Mouse (Mus musculus): ENCODE measurements at regions not wholly inside any gene's neighbourhood (a gene's known extent, or its start where the extent isn't known, plus 50 kb on each side); places are given as distances from the start of the nearest gene placed in this dataset.

GRCm38 (mm10) chr15:13276909-13277235 is 103.4 kb upstream of the Cdh6 start:
- H3K4me2 ChIP-seq (ENCODE audit: low read depth, low read length), result no peak overlapping the region
- H3K9ac ChIP-seq (ENCODE audit: low read length), result no peak overlapping the region
- ATAC-seq (ENCODE audit: low read depth), result no peak
- no peak overlapping the region for H3K27ac ChIP-seq (ENCODE audit: low read length)
- no peaks in the 10 kb centered on the region for H3K27me3 ChIP-seq (ENCODE audit: control insufficient read depth, insufficient read depth, low read depth, low read length)
- H3K9me3 ChIP-seq (ENCODE audit: control insufficient read depth, low read length), result no peaks in the 10 kb centered on the region
- WGBS, result 80% methylated on average over 8 of the region's 8 CpGs
- no peaks in the 10 kb centered on the region for H3K36me3 ChIP-seq (ENCODE audit: control insufficient read depth, insufficient read depth, low read length)
- no peaks in the 10 kb centered on the region for H3K4me1 ChIP-seq (replicated peaks; ENCODE audit: control insufficient read depth, insufficient read depth, low read length)
- H3K4me3 ChIP-seq (ENCODE audit: low read length), result no peak overlapping the region

DNA sequence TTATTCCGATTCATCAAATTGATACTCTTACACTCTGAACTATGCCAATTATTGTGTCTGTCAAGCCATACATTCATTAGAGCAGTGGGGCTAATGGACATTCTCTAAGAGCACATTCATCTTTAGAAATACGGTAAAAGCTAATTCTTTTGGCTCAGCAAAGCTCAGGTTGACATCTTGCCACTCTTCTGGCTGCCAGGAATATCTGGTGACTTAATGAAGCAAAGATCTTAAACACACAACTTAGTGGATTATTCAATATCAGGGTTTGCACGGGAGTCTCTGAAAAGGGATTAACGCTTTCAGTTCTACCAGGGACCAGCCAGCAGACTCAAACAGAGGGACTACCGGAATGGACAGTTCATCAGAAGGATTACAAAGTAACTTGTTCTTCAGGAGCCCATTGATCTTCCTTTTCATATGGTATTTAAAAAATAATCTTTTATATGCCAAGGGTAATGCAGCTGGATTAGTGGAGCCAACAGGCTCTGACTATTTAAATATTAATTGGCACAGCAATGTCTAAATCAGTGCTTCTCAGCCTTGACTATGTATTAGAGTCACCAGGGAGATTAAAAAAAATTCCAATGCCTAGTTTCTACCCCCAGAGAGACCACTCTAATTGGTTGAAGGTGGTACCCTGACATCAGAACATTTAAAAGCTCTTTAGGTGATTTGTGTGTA is 102.9 kb upstream of the Cdh6 start:
- no peak overlapping the region for H3K4me3 ChIP-seq (ENCODE audit: low read length)
- H3K4me1 ChIP-seq (replicated peaks; ENCODE audit: control insufficient read depth, insufficient read depth, low read length), result no peaks in the 10 kb centered on the region
- no peaks in the 10 kb centered on the region for H3K27me3 ChIP-seq (ENCODE audit: control insufficient read depth, insufficient read depth, low read depth, low read length)
- H3K36me3 ChIP-seq (ENCODE audit: control insufficient read depth, insufficient read depth, low read length), result no peaks in the 10 kb centered on the region
- H3K4me2 ChIP-seq (ENCODE audit: low read depth, low read length), result no peak overlapping the region
- no peak overlapping the region for H3K27ac ChIP-seq (ENCODE audit: low read length)
- no peak for ATAC-seq (ENCODE audit: low read depth)
- H3K9ac ChIP-seq (ENCODE audit: low read length), result no peak overlapping the region
- WGBS, result 58% methylated on average over 5 of the region's 5 CpGs
- H3K9me3 ChIP-seq (ENCODE audit: control insufficient read depth, low read length), result no peaks in the 10 kb centered on the region

- no peaks in the 10 kb centered on the region for H3K27me3 ChIP-seq (ENCODE audit: control insufficient read depth, insufficient read depth, low read depth, low read length)
- H3K4me2 ChIP-seq (ENCODE audit: low read depth, low read length), result no peak overlapping the region
- no peaks in the 10 kb centered on the region for H3K4me1 ChIP-seq (replicated peaks; ENCODE audit: control insufficient read depth, insufficient read depth, low read length)
- H3K27ac ChIP-seq (ENCODE audit: low read length), result no peak overlapping the region
- no peaks in the 10 kb centered on the region for H3K9me3 ChIP-seq (ENCODE audit: control insufficient read depth, low read length)
- no peak overlapping the region for H3K9ac ChIP-seq (ENCODE audit: low read length)
- no peaks in the 10 kb centered on the region for H3K36me3 ChIP-seq (ENCODE audit: control insufficient read depth, insufficient read depth, low read length)
- 20% methylated on average over 5 of the region's 5 CpGs for WGBS
- no peak overlapping the region for H3K4me3 ChIP-seq (ENCODE audit: low read length)
- no peak for ATAC-seq (ENCODE audit: low read depth)
Measured at GRCm38 (mm10) chr15:13275326-13275725, 101.9 kb upstream of the Cdh6 start.

DNA sequence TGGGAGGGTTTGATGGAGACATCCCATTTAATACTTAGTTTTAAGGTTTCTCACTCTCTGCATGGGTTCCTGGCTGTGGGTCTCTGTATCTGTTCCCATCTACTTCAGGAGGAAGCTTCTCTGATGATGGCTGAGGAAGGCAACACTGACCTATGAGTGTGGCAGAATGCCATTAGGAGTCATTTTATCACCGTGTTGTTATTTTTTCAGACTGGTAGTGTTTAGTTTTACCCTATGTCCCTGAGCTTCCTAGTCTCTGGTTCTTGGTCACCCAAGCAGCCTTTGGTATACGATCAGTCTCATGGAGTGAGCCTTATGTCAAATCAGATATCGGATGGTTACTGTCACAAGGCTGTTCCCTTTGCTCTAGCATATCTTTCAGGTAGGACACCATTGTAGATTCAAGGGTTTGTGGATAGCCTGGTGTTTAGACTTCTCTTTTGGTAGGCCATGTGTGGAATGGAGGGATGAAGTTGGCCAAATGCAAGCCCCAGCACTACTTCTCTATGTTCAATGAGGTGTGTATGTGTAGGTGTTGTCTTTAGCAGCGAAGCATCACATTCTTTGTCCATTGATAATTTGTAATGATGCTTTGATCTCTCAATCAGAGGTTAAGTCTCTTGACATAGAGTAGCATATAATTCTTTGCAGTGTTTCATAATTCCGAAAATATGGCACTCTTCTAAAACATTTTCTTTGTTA is 101.0 kb upstream of the Cdh6 start:
- WGBS, result 77% methylated on average over 5 of the region's 5 CpGs
- H3K4me1 ChIP-seq (replicated peaks; ENCODE audit: control insufficient read depth, insufficient read depth, low read length), result no peaks in the 10 kb centered on the region
- H3K4me3 ChIP-seq (ENCODE audit: low read length), result no peak overlapping the region
- H3K27ac ChIP-seq (ENCODE audit: low read length), result no peak overlapping the region
- no peak for ATAC-seq (ENCODE audit: low read depth)
- no peaks in the 10 kb centered on the region for H3K27me3 ChIP-seq (ENCODE audit: control insufficient read depth, insufficient read depth, low read depth, low read length)
- no peaks in the 10 kb centered on the region for H3K36me3 ChIP-seq (ENCODE audit: control insufficient read depth, insufficient read depth, low read length)
- no peak overlapping the region for H3K4me2 ChIP-seq (ENCODE audit: low read depth, low read length)
- no peaks in the 10 kb centered on the region for H3K9me3 ChIP-seq (ENCODE audit: control insufficient read depth, low read length)
- no peak overlapping the region for H3K9ac ChIP-seq (ENCODE audit: low read length)

GRCm38 (mm10) chr15:13246053-13246696 is 72.7 kb upstream of the Cdh6 start:
- Histone ChIP-seq H3K27ac (ENCODE audit: low read length) (no peak overlapping the region), H3K4me3 (ENCODE audit: low read length) (no peak overlapping the region), H3K36me3 (ENCODE audit: control insufficient read depth, insufficient read depth, low read length) (no peaks in the 10 kb centered on the region), H3K4me2 (ENCODE audit: low read depth, low read length) (no peak overlapping the region), H3K4me1 (replicated peaks; ENCODE audit: control insufficient read depth, insufficient read depth, low read length) (no peaks in the 10 kb centered on the region), H3K27me3 (ENCODE audit: control insufficient read depth, insufficient read depth, low read depth, low read length) (no peaks in the 10 kb centered on the region), H3K9ac (ENCODE audit: low read length) (no peak overlapping the region), H3K9me3 (ENCODE audit: control insufficient read depth, low read length) (no peaks in the 10 kb centered on the region)
- no peak for ATAC-seq (ENCODE audit: low read depth)
- 82% methylated on average over 11 of the region's 11 CpGs for WGBS

DNA sequence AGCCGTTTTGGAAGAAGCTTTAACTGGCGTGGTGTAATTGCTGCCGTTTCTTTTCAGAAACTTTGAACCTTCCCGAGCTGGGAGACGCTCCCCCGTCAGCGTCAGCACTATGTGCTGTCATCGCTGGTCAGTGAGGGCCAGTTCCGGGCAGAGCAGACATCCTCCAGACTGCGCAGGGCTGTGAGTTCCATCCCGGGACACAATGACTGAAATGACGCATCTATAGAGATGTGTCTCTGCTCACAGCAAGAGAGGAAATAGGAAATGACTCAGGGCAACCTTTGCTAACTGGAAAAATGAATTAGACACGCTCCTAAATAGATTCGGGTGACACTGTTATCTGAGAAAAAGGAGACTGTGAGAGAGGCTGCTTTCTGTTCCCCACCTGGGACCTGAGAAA is 70.8 kb upstream of the Cdh6 start:
- no peak overlapping the region for H3K9ac ChIP-seq (ENCODE audit: low read length)
- WGBS, result 43% methylated on average over 14 of the region's 14 CpGs
- no peak overlapping the region for H3K4me2 ChIP-seq (ENCODE audit: low read depth, low read length)
- no peak overlapping the region for H3K4me3 ChIP-seq (ENCODE audit: low read length)
- no peaks in the 10 kb centered on the region for H3K36me3 ChIP-seq (ENCODE audit: control insufficient read depth, insufficient read depth, low read length)
- no peaks in the 10 kb centered on the region for H3K4me1 ChIP-seq (replicated peaks; ENCODE audit: control insufficient read depth, insufficient read depth, low read length)
- H3K27ac ChIP-seq (ENCODE audit: low read length), result no peak overlapping the region
- ATAC-seq (ENCODE audit: low read depth), result peak; percentile 79
- no peaks in the 10 kb centered on the region for H3K9me3 ChIP-seq (ENCODE audit: control insufficient read depth, low read length)
- H3K27me3 ChIP-seq (ENCODE audit: control insufficient read depth, insufficient read depth, low read depth, low read length), result no peaks in the 10 kb centered on the region

GRCm38 (mm10) chr15:13243561-13243960 is 70.1 kb upstream of the Cdh6 start:
- no peaks in the 10 kb centered on the region for H3K36me3 ChIP-seq (ENCODE audit: control insufficient read depth, insufficient read depth, low read length)
- no peak overlapping the region for H3K4me3 ChIP-seq (ENCODE audit: low read length)
- no peak overlapping the region for H3K27ac ChIP-seq (ENCODE audit: low read length)
- WGBS, result 78% methylated on average over 4 of the region's 4 CpGs
- H3K9me3 ChIP-seq (ENCODE audit: control insufficient read depth, low read length), result no peaks in the 10 kb centered on the region
- H3K27me3 ChIP-seq (ENCODE audit: control insufficient read depth, insufficient read depth, low read depth, low read length), result no peaks in the 10 kb centered on the region
- no peak overlapping the region for H3K4me2 ChIP-seq (ENCODE audit: low read depth, low read length)
- H3K9ac ChIP-seq (ENCODE audit: low read length), result no peak overlapping the region
- ATAC-seq (ENCODE audit: low read depth), result no peak
- no peaks in the 10 kb centered on the region for H3K4me1 ChIP-seq (replicated peaks; ENCODE audit: control insufficient read depth, insufficient read depth, low read length)

GRCm38 (mm10) chr15:13240931-13241330 is 67.5 kb upstream of the Cdh6 start:
- Histone ChIP-seq H3K27me3 (ENCODE audit: control insufficient read depth, insufficient read depth, low read depth, low read length) (no peaks in the 10 kb centered on the region), H3K9ac (ENCODE audit: low read length) (no peak overlapping the region), H3K27ac (ENCODE audit: low read length) (no peak overlapping the region), H3K4me2 (ENCODE audit: low read depth, low read length) (no peak overlapping the region), H3K9me3 (ENCODE audit: control insufficient read depth, low read length) (no peaks in the 10 kb centered on the region), H3K4me1 (replicated peaks; ENCODE audit: control insufficient read depth, insufficient read depth, low read length) (no peaks in the 10 kb centered on the region), H3K36me3 (ENCODE audit: control insufficient read depth, insufficient read depth, low read length) (no peaks in the 10 kb centered on the region), H3K4me3 (ENCODE audit: low read length) (no peak overlapping the region)
- ATAC-seq (ENCODE audit: low read depth), result no peak
- 60% methylated on average over 7 of the region's 7 CpGs for WGBS

GRCm38 (mm10) chr15:13236869-13237507 is 63.5 kb upstream of the Cdh6 start:
- Histone ChIP-seq H3K4me3 (ENCODE audit: low read length) (no peak overlapping the region), H3K9me3 (ENCODE audit: control insufficient read depth, low read length) (no peaks in the 10 kb centered on the region), H3K9ac (ENCODE audit: low read length) (no peak overlapping the region), H3K27ac (ENCODE audit: low read length) (no peak overlapping the region), H3K4me2 (ENCODE audit: low read depth, low read length) (no peak overlapping the region), H3K4me1 (replicated peaks; ENCODE audit: control insufficient read depth, insufficient read depth, low read length) (no peaks in the 10 kb centered on the region), H3K27me3 (ENCODE audit: control insufficient read depth, insufficient read depth, low read depth, low read length) (no peaks in the 10 kb centered on the region), H3K36me3 (ENCODE audit: control insufficient read depth, insufficient read depth, low read length) (no peaks in the 10 kb centered on the region)
- 60% methylated on average over 8 of the region's 8 CpGs for WGBS
- 0 out of 2 replicates have a peak, but pooled peaks have one; percentile 57 for ATAC-seq (ENCODE audit: low read depth)
